Mouse (Mus musculus): Measurements from ENCODE around the gene Hook2. TPM values are rescaled to one million over a fixed set of nuclear protein-coding genes. Genes with fewer than 3 reads are reported as not detected.

The Hook2 gene
- polyA plus RNA-seq, 1 experiment from 2014 or later, result 39.8 TPM

GRCm38 (mm10) chr8:84984294-84985048 is 5.9 kb upstream of the Hook2 start:
- ATAC-seq, result no peak
- Histone ChIP-seq H3K4me1 (replicated peaks; ENCODE audit: control insufficient read depth, insufficient read depth, low read length) (peaks cover 41% of the 10 kb centered on the region), H3K4me3 (replicated peaks; ENCODE audit: low read length) (no peak overlapping the region; the same call in 1 of the 2 replicates), H3K4me2 (ENCODE audit: low read length) (peak overlapping the region; percentile 95), H3K36me3 (ENCODE audit: control insufficient read depth, insufficient read depth) (no peaks in the 10 kb centered on the region), H3K9me3 (ENCODE audit: control insufficient read depth, low read length) (no peaks in the 10 kb centered on the region), H3K27me3 (replicated peaks; ENCODE audit: control insufficient read depth, insufficient read depth, low read length) (peaks cover 12% of the 10 kb centered on the region; the same call in 1 of the 2 replicates), H3K27ac (ENCODE audit: low read length) (0 out of 2 replicates have a peak overlapping the region, but pooled peaks have one; percentile 12), H3K9ac (replicated peaks; ENCODE audit: low read depth, low read length) (peak overlapping the region; percentile 62; the same call in 1 of the 2 replicates)
- WGBS, result 18% methylated on average over 16 of the region's 16 CpGs

GRCm38 (mm10) chr8:84985049-84985683 is 5.2 kb upstream of the Hook2 start:
- ATAC-seq, result no peak
- 2% methylated on average over 23 of the region's 23 CpGs for WGBS
- Histone ChIP-seq H3K9ac (replicated peaks; ENCODE audit: low read depth, low read length) (peak overlapping the region; percentile 62), H3K4me1 (replicated peaks; ENCODE audit: control insufficient read depth, insufficient read depth, low read length) (peaks cover 37% of the 10 kb centered on the region), H3K4me3 (replicated peaks; ENCODE audit: low read length) (peak overlapping the region; percentile 51), H3K9me3 (ENCODE audit: control insufficient read depth, low read length) (no peaks in the 10 kb centered on the region), H3K36me3 (ENCODE audit: control insufficient read depth, insufficient read depth) (no peaks in the 10 kb centered on the region), H3K27me3 (replicated peaks; ENCODE audit: control insufficient read depth, insufficient read depth, low read length) (peaks cover 12% of the 10 kb centered on the region; the same call in 1 of the 2 replicates), H3K4me2 (ENCODE audit: low read length) (peak overlapping the region; percentile 95), H3K27ac (ENCODE audit: low read length) (peak overlapping the region; percentile 75)

GRCm38 (mm10) chr8:84985684-84986378 is 4.6 kb upstream of the Hook2 start:
- Histone ChIP-seq H3K36me3 (ENCODE audit: control insufficient read depth, insufficient read depth) (no peaks in the 10 kb centered on the region), H3K9me3 (ENCODE audit: control insufficient read depth, low read length) (no peaks in the 10 kb centered on the region), H3K27ac (ENCODE audit: low read length) (peak overlapping the region; percentile 75), H3K9ac (replicated peaks; ENCODE audit: low read depth, low read length) (peak overlapping the region; percentile 62), H3K4me2 (ENCODE audit: low read length) (peak overlapping the region; percentile 95), H3K27me3 (replicated peaks; ENCODE audit: control insufficient read depth, insufficient read depth, low read length) (peaks cover 10% of the 10 kb centered on the region; the same call in 1 of the 2 replicates), H3K4me1 (replicated peaks; ENCODE audit: control insufficient read depth, insufficient read depth, low read length) (peaks cover 36% of the 10 kb centered on the region), H3K4me3 (replicated peaks; ENCODE audit: low read length) (peak overlapping the region; percentile 51)
- under 1% methylated on average over 53 of the region's 53 CpGs for WGBS
- ATAC-seq, result peak; percentile 70

GRCm38 (mm10) chr8:84986379-84986945 is 3.9 kb upstream of the Hook2 start:
- Histone ChIP-seq H3K9ac (replicated peaks; ENCODE audit: low read depth, low read length) (peak overlapping the region; percentile 62; the same call in 1 of the 2 replicates), H3K27ac (ENCODE audit: low read length) (peak overlapping the region; percentile 75), H3K27me3 (replicated peaks; ENCODE audit: control insufficient read depth, insufficient read depth, low read length) (peaks cover 10% of the 10 kb centered on the region; the same call in 1 of the 2 replicates), H3K4me2 (ENCODE audit: low read length) (peak overlapping the region; percentile 95), H3K4me1 (replicated peaks; ENCODE audit: control insufficient read depth, insufficient read depth, low read length) (peaks cover 33% of the 10 kb centered on the region), H3K36me3 (ENCODE audit: control insufficient read depth, insufficient read depth) (no peaks in the 10 kb centered on the region), H3K4me3 (replicated peaks; ENCODE audit: low read length) (peak overlapping the region; percentile 51), H3K9me3 (ENCODE audit: control insufficient read depth, low read length) (no peaks in the 10 kb centered on the region)
- ATAC-seq, result no peak; the same call in 1 of the 2 replicates
- 31% methylated on average over 8 of the region's 8 CpGs for WGBS

GRCm38 (mm10) chr8:84987388-84987787 is 3.0 kb upstream of the Hook2 start:
- 80% methylated on average over 5 of the region's 5 CpGs for WGBS
- no peak overlapping the region for H3K4me2 ChIP-seq (ENCODE audit: low read length)
- no peak overlapping the region for H3K9ac ChIP-seq (replicated peaks; ENCODE audit: low read depth, low read length)

GRCm38 (mm10) chr8:84987903-84988302 is 2.5 kb upstream of the Hook2 start:
- WGBS, result 73% methylated on average over 2 of the region's 2 CpGs
- no peak overlapping the region for H3K4me2 ChIP-seq (ENCODE audit: low read length)
- peaks cover 33% of the 10 kb centered on the region for H3K4me1 ChIP-seq (replicated peaks; ENCODE audit: control insufficient read depth, insufficient read depth, low read length)
- H3K9ac ChIP-seq (replicated peaks; ENCODE audit: low read depth, low read length), result no peak overlapping the region
- H3K27ac ChIP-seq (ENCODE audit: low read length), result no peak overlapping the region
- no peak for ATAC-seq
- no peaks in the 10 kb centered on the region for H3K9me3 ChIP-seq (ENCODE audit: control insufficient read depth, low read length)
- no peaks in the 10 kb centered on the region for H3K36me3 ChIP-seq (ENCODE audit: control insufficient read depth, insufficient read depth)
- H3K4me3 ChIP-seq (replicated peaks; ENCODE audit: low read length), result no peak overlapping the region
- peaks cover 10% of the 10 kb centered on the region; the same call in 1 of the 2 replicates for H3K27me3 ChIP-seq (replicated peaks; ENCODE audit: control insufficient read depth, insufficient read depth, low read length)

More at GRCm38 (mm10) chr8:84987388-84987787, 3.0 kb upstream of the Hook2 start:
- Histone ChIP-seq H3K9me3 (ENCODE audit: control insufficient read depth, low read length) (no peaks in the 10 kb centered on the region), H3K4me1 (replicated peaks; ENCODE audit: control insufficient read depth, insufficient read depth, low read length) (peaks cover 33% of the 10 kb centered on the region), H3K4me3 (replicated peaks; ENCODE audit: low read length) (no peak overlapping the region), H3K36me3 (ENCODE audit: control insufficient read depth, insufficient read depth) (no peaks in the 10 kb centered on the region), H3K27me3 (replicated peaks; ENCODE audit: control insufficient read depth, insufficient read depth, low read length) (peaks cover 10% of the 10 kb centered on the region; the same call in 1 of the 2 replicates), H3K27ac (ENCODE audit: low read length) (no peak overlapping the region)
- no peak for ATAC-seq

- Histone ChIP-seq H3K4me1 (replicated peaks; ENCODE audit: control insufficient read depth, insufficient read depth, low read length) (peaks cover 33% of the 10 kb centered on the region), H3K4me3 (replicated peaks; ENCODE audit: low read length) (no peak overlapping the region), H3K9ac (replicated peaks; ENCODE audit: low read depth, low read length) (0 out of 2 replicates have a peak overlapping the region, but pooled peaks have one; percentile 26), H3K36me3 (ENCODE audit: control insufficient read depth, insufficient read depth) (no peaks in the 10 kb centered on the region), H3K27me3 (replicated peaks; ENCODE audit: control insufficient read depth, insufficient read depth, low read length) (peaks cover 10% of the 10 kb centered on the region; the same call in 1 of the 2 replicates), H3K9me3 (ENCODE audit: control insufficient read depth, low read length) (no peaks in the 10 kb centered on the region), H3K27ac (ENCODE audit: low read length) (no peak overlapping the region), H3K4me2 (ENCODE audit: low read length) (peak overlapping the region; percentile 97)
- ATAC-seq, result no peak
- WGBS, result 12% methylated on average over 15 of the region's 15 CpGs
Measured at GRCm38 (mm10) chr8:84989311-84989731, 1.1 kb upstream of the Hook2 start.

- WGBS, result under 1% methylated on average over 15 of the region's 15 CpGs
- peaks cover 30% of the 10 kb centered on the region for H3K4me1 ChIP-seq (replicated peaks; ENCODE audit: control insufficient read depth, insufficient read depth, low read length)
- no peaks in the 10 kb centered on the region for H3K9me3 ChIP-seq (ENCODE audit: control insufficient read depth, low read length)
- peaks cover 10% of the 10 kb centered on the region; the same call in 1 of the 2 replicates for H3K27me3 ChIP-seq (replicated peaks; ENCODE audit: control insufficient read depth, insufficient read depth, low read length)
- H3K4me2 ChIP-seq (ENCODE audit: low read length), result peak overlapping the region; percentile 97
- H3K36me3 ChIP-seq (ENCODE audit: control insufficient read depth, insufficient read depth), result no peaks in the 10 kb centered on the region
- peak overlapping the region; percentile 82 for H3K27ac ChIP-seq (ENCODE audit: low read length)
- ATAC-seq, result peak; percentile 51
- peak overlapping the region; percentile 59 for H3K9ac ChIP-seq (replicated peaks; ENCODE audit: low read depth, low read length)
- peak overlapping the region; percentile 74 for H3K4me3 ChIP-seq (replicated peaks; ENCODE audit: low read length)
Measured at GRCm38 (mm10) chr8:84989810-84990209, 593 bp upstream of the Hook2 start.

Measured in forebrain, embryonic 16.5 days (tissue).